Mouse (Mus musculus): Measurements from ENCODE around the gene Psmc1. TPM values are rescaled to one million over a fixed set of nuclear protein-coding genes. Genes with fewer than 3 reads are reported as not detected.

Psmc1 gene
- polyA plus RNA-seq, 1 experiment from 2014 or later = 248 TPM

- Histone ChIP-seq H3K9me3 (replicated peaks) (no peaks in the 10 kb centered on the region), H3K36me3 (no peaks in the 10 kb centered on the region), H3K27me3 (no peaks in the 10 kb centered on the region), H3K9ac (no peak overlapping the region), H3K4me2 (replicated peaks) (no peak overlapping the region), H3K4me3 (replicated peaks) (no peak overlapping the region), H3K4me1 (no peaks in the 10 kb centered on the region), H3K27ac (replicated peaks) (no peak overlapping the region)
- 48% methylated on average over 11 of the region's 11 CpGs for WGBS
- no peak for ATAC-seq (ENCODE audit: insufficient number of reproducible peaks, low FRiP score, low TSS enrichment, low read depth)
Observed at GRCm38 (mm10) chr12:100093046-100093445, 16.9 kb upstream of the Psmc1 start.

- Histone ChIP-seq H3K27me3 (no peaks in the 10 kb centered on the region; the same call in 1 of the 2 replicates), H3K9ac (no peak overlapping the region), H3K4me1 (no peaks in the 10 kb centered on the region), H3K4me2 (replicated peaks) (no peak overlapping the region), H3K27ac (replicated peaks) (no peak overlapping the region), H3K9me3 (replicated peaks) (no peaks in the 10 kb centered on the region), H3K4me3 (replicated peaks) (no peak overlapping the region), H3K36me3 (no peaks in the 10 kb centered on the region)
- 32% methylated on average over 3 of the region's 3 CpGs for WGBS
- peak; percentile 65 for ATAC-seq (ENCODE audit: insufficient number of reproducible peaks, low FRiP score, low TSS enrichment, low read depth)
Observed at GRCm38 (mm10) chr12:100099971-100100706, 9.8 kb upstream of the Psmc1 start.

- H3K4me1 ChIP-seq = no peaks in the 10 kb centered on the region
- no peak overlapping the region for H3K9ac ChIP-seq
- no peak overlapping the region for H3K4me2 ChIP-seq (replicated peaks)
- no peak overlapping the region for H3K27ac ChIP-seq (replicated peaks)
- H3K27me3 ChIP-seq = no peaks in the 10 kb centered on the region; the same call in 1 of the 2 replicates
- no peak overlapping the region for H3K4me3 ChIP-seq (replicated peaks)
- 44% methylated on average over 3 of the region's 3 CpGs for WGBS
- H3K9me3 ChIP-seq (replicated peaks) = no peaks in the 10 kb centered on the region
- ATAC-seq (ENCODE audit: insufficient number of reproducible peaks, low FRiP score, low TSS enrichment, low read depth) = 0 out of 2 replicates have a peak, but pooled peaks have one; percentile 9
- H3K36me3 ChIP-seq = no peaks in the 10 kb centered on the region
Observed at GRCm38 (mm10) chr12:100100707-100101030, 9.3 kb upstream of the Psmc1 start.

GRCm38 (mm10) chr12:100101651-100102050 is 8.3 kb upstream of the Psmc1 start:
- Histone ChIP-seq H3K4me3 (replicated peaks) (no peak overlapping the region), H3K4me2 (replicated peaks) (no peak overlapping the region), H3K9me3 (replicated peaks) (no peaks in the 10 kb centered on the region), H3K4me1 (peaks cover 5% of the 10 kb centered on the region; the same call in 1 of the 2 replicates), H3K27me3 (no peaks in the 10 kb centered on the region; the same call in 1 of the 2 replicates), H3K36me3 (no peaks in the 10 kb centered on the region), H3K27ac (replicated peaks) (no peak overlapping the region), H3K9ac (no peak overlapping the region)
- no peak for ATAC-seq (ENCODE audit: insufficient number of reproducible peaks, low FRiP score, low TSS enrichment, low read depth)
- WGBS = 73% methylated on average over 3 of the region's 3 CpGs

- ATAC-seq (ENCODE audit: insufficient number of reproducible peaks, low FRiP score, low TSS enrichment, low read depth) = no peak
- H3K9me3 ChIP-seq (replicated peaks) = no peaks in the 10 kb centered on the region
- no peaks in the 10 kb centered on the region for H3K36me3 ChIP-seq
- H3K9ac ChIP-seq = no peak overlapping the region
- H3K27me3 ChIP-seq = no peaks in the 10 kb centered on the region; the same call in 1 of the 2 replicates
- 90% methylated on average over 5 of the region's 5 CpGs for WGBS
- no peak overlapping the region for H3K27ac ChIP-seq (replicated peaks)
- no peak overlapping the region for H3K4me3 ChIP-seq (replicated peaks)
- peaks cover 8% of the 10 kb centered on the region; the same call in 1 of the 2 replicates for H3K4me1 ChIP-seq
- no peak overlapping the region for H3K4me2 ChIP-seq (replicated peaks)
Observed at GRCm38 (mm10) chr12:100104530-100104929, 5.4 kb upstream of the Psmc1 start.

GRCm38 (mm10) chr12:100106275-100106895 is 3.6 kb upstream of the Psmc1 start:
- 9% methylated on average over 20 of the region's 20 CpGs for WGBS
- ATAC-seq (ENCODE audit: insufficient number of reproducible peaks, low FRiP score, low TSS enrichment, low read depth) = no peak
- H3K27me3 ChIP-seq = no peaks in the 10 kb centered on the region; the same call in 1 of the 2 replicates
- peaks cover 17% of the 10 kb centered on the region for H3K4me1 ChIP-seq
- H3K4me3 ChIP-seq (replicated peaks) = no peak overlapping the region
- no peak overlapping the region for H3K9ac ChIP-seq
- H3K9me3 ChIP-seq (replicated peaks) = no peaks in the 10 kb centered on the region
- no peak overlapping the region for H3K4me2 ChIP-seq (replicated peaks)
- no peaks in the 10 kb centered on the region for H3K36me3 ChIP-seq
- H3K27ac ChIP-seq (replicated peaks) = no peak overlapping the region

GRCm38 (mm10) chr12:100107436-100107835 is 2.5 kb upstream of the Psmc1 start:
- WGBS = 52% methylated on average over 4 of the region's 4 CpGs
- H3K4me1 ChIP-seq = peaks cover 22% of the 10 kb centered on the region
- H3K4me3 ChIP-seq (replicated peaks) = no peak overlapping the region
- H3K9me3 ChIP-seq (replicated peaks) = no peaks in the 10 kb centered on the region
- no peak overlapping the region for H3K9ac ChIP-seq
- peaks cover 9% of the 10 kb centered on the region for H3K36me3 ChIP-seq
- no peak overlapping the region for H3K4me2 ChIP-seq (replicated peaks)
- no peak for ATAC-seq (ENCODE audit: insufficient number of reproducible peaks, low FRiP score, low TSS enrichment, low read depth)
- H3K27me3 ChIP-seq = no peaks in the 10 kb centered on the region; the same call in 1 of the 2 replicates
- no peak overlapping the region for H3K27ac ChIP-seq (replicated peaks)

- ATAC-seq (ENCODE audit: insufficient number of reproducible peaks, low FRiP score, low TSS enrichment, low read depth) = no peak
- H3K9ac ChIP-seq = no peak overlapping the region
- no peaks in the 10 kb centered on the region for H3K27me3 ChIP-seq
- WGBS = 88% methylated on average over 5 of the region's 5 CpGs
- H3K27ac ChIP-seq (replicated peaks) = no peak overlapping the region
- H3K4me1 ChIP-seq = peaks cover 10% of the 10 kb centered on the region
- no peak overlapping the region for H3K4me3 ChIP-seq (replicated peaks)
- no peaks in the 10 kb centered on the region for H3K9me3 ChIP-seq (replicated peaks)
- no peak overlapping the region for H3K4me2 ChIP-seq (replicated peaks)
- H3K36me3 ChIP-seq = peaks cover 85% of the 10 kb centered on the region
Observed at GRCm38 (mm10) chr12:100115982-100116381, 6.0 kb downstream of the Psmc1 start.

- Histone ChIP-seq H3K27me3 (no peaks in the 10 kb centered on the region), H3K36me3 (peaks cover 97% of the 10 kb centered on the region), H3K4me1 (no peaks in the 10 kb centered on the region), H3K27ac (replicated peaks) (no peak overlapping the region), H3K9me3 (replicated peaks) (no peaks in the 10 kb centered on the region), H3K4me2 (replicated peaks) (no peak overlapping the region), H3K4me3 (replicated peaks) (no peak overlapping the region), H3K9ac (no peak overlapping the region)
- no peak for ATAC-seq (ENCODE audit: insufficient number of reproducible peaks, low FRiP score, low TSS enrichment, low read depth)
- 71% methylated on average over 7 of the region's 7 CpGs for WGBS
Observed at GRCm38 (mm10) chr12:100122921-100123381, 13.0 kb downstream of the Psmc1 start.

- peaks cover 97% of the 10 kb centered on the region for H3K36me3 ChIP-seq
- no peak overlapping the region for H3K27ac ChIP-seq (replicated peaks)
- no peaks in the 10 kb centered on the region for H3K4me1 ChIP-seq
- no peaks in the 10 kb centered on the region for H3K9me3 ChIP-seq (replicated peaks)
- H3K9ac ChIP-seq = no peak overlapping the region
- H3K4me2 ChIP-seq (replicated peaks) = no peak overlapping the region
- H3K27me3 ChIP-seq = no peaks in the 10 kb centered on the region
- 82% methylated on average over 9 of the region's 9 CpGs for WGBS
- ATAC-seq (ENCODE audit: insufficient number of reproducible peaks, low FRiP score, low TSS enrichment, low read depth) = no peak
- no peak overlapping the region for H3K4me3 ChIP-seq (replicated peaks)
Observed at GRCm38 (mm10) chr12:100123476-100123875, 13.5 kb downstream of the Psmc1 start.

GRCm38 (mm10) chr12:100124913-100125798 is 15.2 kb downstream of the Psmc1 start:
- no peak overlapping the region for H3K9ac ChIP-seq
- H3K4me1 ChIP-seq = no peaks in the 10 kb centered on the region
- peaks cover 97% of the 10 kb centered on the region for H3K36me3 ChIP-seq
- WGBS = 72% methylated on average over 16 of the region's 16 CpGs
- no peak overlapping the region for H3K4me2 ChIP-seq (replicated peaks)
- 0 out of 2 replicates have a peak, but pooled peaks have one; percentile 35 for ATAC-seq (ENCODE audit: insufficient number of reproducible peaks, low FRiP score, low TSS enrichment, low read depth)
- no peak overlapping the region for H3K4me3 ChIP-seq (replicated peaks)
- no peaks in the 10 kb centered on the region for H3K27me3 ChIP-seq
- no peak overlapping the region; the same call in 1 of the 2 replicates for H3K27ac ChIP-seq (replicated peaks)
- H3K9me3 ChIP-seq (replicated peaks) = no peaks in the 10 kb centered on the region
